Mouse (Mus musculus) erythroblast, adult 5-6 weeks (primary cell): ENCODE results near the gene Tnxb. TPM values are rescaled to one million over a fixed set of nuclear protein-coding genes. Genes with fewer than 3 reads are reported as not detected.
"Not testable (repeated sequence)": the region's sequence is repeated elsewhere in the genome, so short reads cannot be mapped to it uniquely, and the experiment has no call there.

Experiments
- ATAC-seq: replicated peaks from 2 replicates; pipeline ENCODE4 v1.8.0; 2016; ENCODE audit warnings: moderate number of reproducible peaks, mild to moderate bottlenecking, moderate TSS enrichment, inconsistent platforms; ENCODE audit not compliant: poor library complexity, low FRiP score, severe bottlenecking
- total RNA-seq, 2 experiments: library from RNA; stranded (forward) in 1 of 2; stranded (reverse) in 1 of 2; fragments of 150-400 nt in 1 of 2; fragments of 200-764, 138-1000 nt in 1 of 2; gene quantifications; 2 replicates each; pipeline versions ENCODE4 v1.2.3 to v1.2.4; 2015 to 2017; ENCODE audit warnings: low replicate concordance in 2 of 2

Tnxb gene
- total RNA-seq, 2 experiments from 2014 or later = not detected

GRCm38 (mm10) chr17:34716247-34716646 lies 45.9 kb downstream of the Tnxb start:
- no peak for ATAC-seq

- ATAC-seq = no peak
Observed at GRCm38 (mm10) chr17:34717401-34717800, 47.1 kb downstream of the Tnxb start.

GRCm38 (mm10) chr17:34719886-34720285 lies 49.6 kb downstream of the Tnxb start:
- ATAC-seq = not testable (repeated sequence)

- not testable (repeated sequence) for ATAC-seq
Observed at GRCm38 (mm10) chr17:34722238-34722637, 51.9 kb downstream of the Tnxb start.

GRCm38 (mm10) chr17:34723066-34723465 lies 52.7 kb downstream of the Tnxb start:
- no peak for ATAC-seq

- ATAC-seq = no peak
Observed at GRCm38 (mm10) chr17:34727887-34728286, 57.6 kb downstream of the Tnxb start.

GRCm38 (mm10) chr17:34729155-34729554 lies 58.8 kb downstream of the Tnxb start:
- not testable (repeated sequence) for ATAC-seq

GRCm38 (mm10) chr17:34729779-34730553 lies 59.6 kb downstream of the Tnxb start:
- ATAC-seq = not testable (repeated sequence)

GRCm38 (mm10) chr17:34737466-34737865 lies 67.1 kb downstream of the Tnxb start:
- ATAC-seq = not testable (repeated sequence)

- ATAC-seq = not testable (repeated sequence)
Observed at GRCm38 (mm10) chr17:34739708-34740107, 69.4 kb downstream of the Tnxb start.

GRCm38 (mm10) chr17:34740280-34740679 lies 69.9 kb downstream of the Tnxb start:
- ATAC-seq = no peak

GRCm38 (mm10) chr17:34743719-34744118 lies 73.4 kb downstream of the Tnxb start, which contains the start of gene C4b:
C4b (minus strand) TSS chr17:34743882.
- no peak for ATAC-seq

GRCm38 (mm10) chr17:34744206-34744605 lies 73.9 kb downstream of the Tnxb start:
- no peak for ATAC-seq

GRCm38 (mm10) chr17:34744611-34745010 lies 74.3 kb downstream of the Tnxb start:
- not testable (repeated sequence) for ATAC-seq

- ATAC-seq = not testable (repeated sequence)
Observed at GRCm38 (mm10) chr17:34745166-34745565, 74.8 kb downstream of the Tnxb start.

GRCm38 (mm10) chr17:34746531-34746930 lies 76.2 kb downstream of the Tnxb start:
- ATAC-seq = no peak

GRCm38 (mm10) chr17:34761471-34761870 lies 91.1 kb downstream of the Tnxb start:
- ATAC-seq = no peak

Other genes starting within 250 kb of the Tnxb start
- 0.84 TPM in 1 of 2 replicates, not detected in the other for gene Btnl4, start 193.2 kb upstream of the Tnxb start, total RNA-seq (2015; ENCODE audit: low replicate concordance)
- gene Btnl4, start 193.2 kb upstream of the Tnxb start, total RNA-seq (2017; ENCODE audit: low replicate concordance) = not detected in 2 replicates
- not detected in 2 replicates for gene Btnl6, start 153.2 kb upstream of the Tnxb start, total RNA-seq (2015; ENCODE audit: low replicate concordance)
- 0.77 TPM in 1 of 2 replicates, not detected in the other for gene Btnl6, start 153.2 kb upstream of the Tnxb start, total RNA-seq (2017; ENCODE audit: low replicate concordance)
- not detected in 2 replicates for gene Notch4, start 106.3 kb upstream of the Tnxb start, total RNA-seq (2015; ENCODE audit: low replicate concordance)
- gene Notch4, start 106.3 kb upstream of the Tnxb start, total RNA-seq (2017; ENCODE audit: low replicate concordance) = not detected in 2 replicates
- gene Gpsm3, start 80.7 kb upstream of the Tnxb start, total RNA-seq (2015; ENCODE audit: low replicate concordance) = 69.6 and 82.3 TPM in 2 replicates
- gene Gpsm3, start 80.7 kb upstream of the Tnxb start, total RNA-seq (2017; ENCODE audit: low replicate concordance) = 11.6 and 21.3 TPM in 2 replicates
- 8.4 and 10.4 TPM in 2 replicates for gene Pbx2, start 79.3 kb upstream of the Tnxb start, total RNA-seq (2015; ENCODE audit: low replicate concordance)
- 5.5 and 5.9 TPM in 2 replicates for gene Pbx2, start 79.3 kb upstream of the Tnxb start, total RNA-seq (2017; ENCODE audit: low replicate concordance)
- 0.84 TPM in 1 of 2 replicates, not detected in the other for gene Ager, start 72.7 kb upstream of the Tnxb start, total RNA-seq (2015; ENCODE audit: low replicate concordance)
- 0.26 and 1.7 TPM in 2 replicates for gene Ager, start 72.7 kb upstream of the Tnxb start, total RNA-seq (2017; ENCODE audit: low replicate concordance)
- gene Rnf5, start 66.8 kb upstream of the Tnxb start, total RNA-seq (2015; ENCODE audit: low replicate concordance) = 22.2 and 30.2 TPM in 2 replicates
- gene Rnf5, start 66.8 kb upstream of the Tnxb start, total RNA-seq (2017; ENCODE audit: low replicate concordance) = 4.1 and 6.1 TPM in 2 replicates
- 9.6 and 16.5 TPM in 2 replicates for gene Agpat1, start 66.3 kb upstream of the Tnxb start, total RNA-seq (2015; ENCODE audit: low replicate concordance)
- gene Agpat1, start 66.3 kb upstream of the Tnxb start, total RNA-seq (2017; ENCODE audit: low replicate concordance) = 8.2 and 12.4 TPM in 2 replicates
- gene Egfl8, start 54.6 kb upstream of the Tnxb start, total RNA-seq (2015; ENCODE audit: low replicate concordance) = 2.3 TPM in 1 of 2 replicates, not detected in the other
- gene Egfl8, start 54.6 kb upstream of the Tnxb start, total RNA-seq (2017; ENCODE audit: low replicate concordance) = 0.34 TPM in 1 of 2 replicates, not detected in the other
- gene Ppt2, start 42.0 kb upstream of the Tnxb start, total RNA-seq (2015; ENCODE audit: low replicate concordance) = 13.6 and 21.3 TPM in 2 replicates
- gene Ppt2, start 42.0 kb upstream of the Tnxb start, total RNA-seq (2017; ENCODE audit: low replicate concordance) = 2.9 and 3.3 TPM in 2 replicates
- gene Prrt1, start 41.0 kb upstream of the Tnxb start, total RNA-seq (2015; ENCODE audit: low replicate concordance) = not detected in 2 replicates
- gene Prrt1, start 41.0 kb upstream of the Tnxb start, total RNA-seq (2017; ENCODE audit: low replicate concordance) = not detected in 2 replicates
- not detected in 2 replicates for gene Fkbpl, start 25.8 kb upstream of the Tnxb start, total RNA-seq (2015; ENCODE audit: low replicate concordance)
- gene Fkbpl, start 25.8 kb upstream of the Tnxb start, total RNA-seq (2017; ENCODE audit: low replicate concordance) = 0.42 and 3.9 TPM in 2 replicates
- gene Atf6b, start 23.4 kb upstream of the Tnxb start, total RNA-seq (2015; ENCODE audit: low replicate concordance) = 4.2 and 6.9 TPM in 2 replicates
- gene Atf6b, start 23.4 kb upstream of the Tnxb start, total RNA-seq (2017; ENCODE audit: low replicate concordance) = 4.0 and 6.1 TPM in 2 replicates
- gene C4b, start 73.3 kb downstream of the Tnxb start, total RNA-seq (2015; ENCODE audit: low replicate concordance) = 0.38 and 0.84 TPM in 2 replicates
- gene C4b, start 73.3 kb downstream of the Tnxb start, total RNA-seq (2017; ENCODE audit: low replicate concordance) = not detected in 2 replicates
- gene Cyp21a1, start 134.0 kb downstream of the Tnxb start, total RNA-seq (2015; ENCODE audit: low replicate concordance) = not detected in 2 replicates
- gene Cyp21a1, start 134.0 kb downstream of the Tnxb start, total RNA-seq (2017; ENCODE audit: low replicate concordance) = not detected in 2 replicates
- 8.3 and 8.6 TPM in 2 replicates for gene Stk19, start 166.4 kb downstream of the Tnxb start, total RNA-seq (2015; ENCODE audit: low replicate concordance)
- gene Stk19, start 166.4 kb downstream of the Tnxb start, total RNA-seq (2017; ENCODE audit: low replicate concordance) = 5.9 TPM in 2 replicates
- gene Dxo, start 166.5 kb downstream of the Tnxb start, total RNA-seq (2015; ENCODE audit: low replicate concordance) = 6.5 and 6.9 TPM in 2 replicates
- gene Dxo, start 166.5 kb downstream of the Tnxb start, total RNA-seq (2017; ENCODE audit: low replicate concordance) = 3.5 and 19.9 TPM in 2 replicates
- gene Skiv2l, start 179.7 kb downstream of the Tnxb start, total RNA-seq (2015; ENCODE audit: low replicate concordance) = 4.8 and 9.8 TPM in 2 replicates
- gene Skiv2l, start 179.7 kb downstream of the Tnxb start, total RNA-seq (2017; ENCODE audit: low replicate concordance) = 16.0 and 20.4 TPM in 2 replicates
- 23.0 and 30.0 TPM in 2 replicates for gene Nelfe, start 179.9 kb downstream of the Tnxb start, total RNA-seq (2015; ENCODE audit: low replicate concordance)
- gene Nelfe, start 179.9 kb downstream of the Tnxb start, total RNA-seq (2017; ENCODE audit: low replicate concordance) = 16.3 and 19.7 TPM in 2 replicates
- gene Cfb, start 192.0 kb downstream of the Tnxb start, total RNA-seq (2015; ENCODE audit: low replicate concordance) = not detected in 2 replicates
- gene Cfb, start 192.0 kb downstream of the Tnxb start, total RNA-seq (2017; ENCODE audit: low replicate concordance) = 0.43 and 0.56 TPM in 2 replicates
- 0.38 and 0.42 TPM in 2 replicates for gene Zbtb12, start 208.9 kb downstream of the Tnxb start, total RNA-seq (2015; ENCODE audit: low replicate concordance)
- gene Zbtb12, start 208.9 kb downstream of the Tnxb start, total RNA-seq (2017; ENCODE audit: low replicate concordance) = 0.98 TPM in 1 of 2 replicates, not detected in the other
- gene Gm20547, start 211.5 kb downstream of the Tnxb start, total RNA-seq (2015; ENCODE audit: low replicate concordance) = 1.5 TPM in 1 of 2 replicates, not detected in the other
- not detected in 2 replicates for gene Gm20547, start 211.5 kb downstream of the Tnxb start, total RNA-seq (2017; ENCODE audit: low replicate concordance)
- gene C2, start 227.7 kb downstream of the Tnxb start, total RNA-seq (2015; ENCODE audit: low replicate concordance) = 3.6 TPM in 1 of 2 replicates, not detected in the other
- gene C2, start 227.7 kb downstream of the Tnxb start, total RNA-seq (2017; ENCODE audit: low replicate concordance) = 0.98 TPM in 1 of 2 replicates, not detected in the other
- 18.8 and 19.9 TPM in 2 replicates for gene Ehmt2, start 227.9 kb downstream of the Tnxb start, total RNA-seq (2015; ENCODE audit: low replicate concordance)
- gene Ehmt2, start 227.9 kb downstream of the Tnxb start, total RNA-seq (2017; ENCODE audit: low replicate concordance) = 18.8 and 22.0 TPM in 2 replicates
- gene Slc44a4, start 243.9 kb downstream of the Tnxb start, total RNA-seq (2015; ENCODE audit: low replicate concordance) = not detected in 2 replicates
- not detected in 2 replicates for gene Slc44a4, start 243.9 kb downstream of the Tnxb start, total RNA-seq (2017; ENCODE audit: low replicate concordance)